Mouse (Mus musculus): ENCODE measurements around the gene Faap100.

DNA sequence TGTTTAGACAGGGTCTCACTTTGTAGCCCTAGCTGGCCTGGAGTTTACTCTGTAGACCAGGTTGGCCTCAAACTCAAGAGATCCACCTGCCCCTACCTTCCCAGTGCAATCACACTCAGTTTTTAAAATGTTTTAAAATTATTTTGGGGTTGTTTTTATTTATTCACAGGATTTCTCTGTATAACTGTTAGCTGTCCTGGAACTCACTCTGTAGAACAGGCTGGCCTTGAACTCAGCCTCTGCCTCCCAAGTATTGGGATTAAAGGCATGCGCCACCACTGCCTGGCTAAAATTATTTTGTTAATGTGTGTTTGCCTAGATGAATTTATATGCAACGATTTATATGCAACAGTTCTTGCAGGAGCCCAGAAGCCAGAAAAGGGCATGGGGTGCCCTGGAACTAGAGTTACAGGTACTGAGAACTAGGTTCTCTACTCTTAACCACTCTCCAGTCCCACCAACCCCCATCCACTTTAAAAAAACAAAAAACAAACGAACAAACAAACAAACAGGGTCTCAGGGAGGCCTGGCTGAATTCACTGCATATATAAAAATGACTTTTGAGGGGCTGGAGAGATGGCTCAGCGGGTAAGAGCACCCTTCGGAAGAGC, 34.1 kb downstream of the Faap100 start:
- TF ChIP-seq TCF12 (IDR thresholded peaks at IDR 0.05; ENCODE audit: low read depth, low read length) (no peak), POLR2A (IDR thresholded peaks at IDR 0.05; ENCODE audit: low read depth, low read length) (0 out of 2 replicates have a peak, but pooled peaks have one; percentile 5), RCOR1 (conservative IDR thresholded peaks at IDR 0.05; ENCODE audit: low read depth, low read length) (no peak), GABPA (IDR thresholded peaks at IDR 0.05; ENCODE audit: insufficient replicate concordance, low read depth, low read length) (no peak), CTCF (conservative IDR thresholded peaks at IDR 0.05 in 1 of 2, IDR thresholded peaks at IDR 0.05 in 1 of 2; ENCODE audit: low read depth in 2 of 2, low read length in 2 of 2) (no peak), ETS1 (conservative IDR thresholded peaks at IDR 0.05; ENCODE audit: low read depth, low read length) (no peak), EP300 (IDR thresholded peaks at IDR 0.05; ENCODE audit: low read length) (no peak)
